16 mouse cellular contexts compared by ENCODE assay signal in the genomic region with DNA sequence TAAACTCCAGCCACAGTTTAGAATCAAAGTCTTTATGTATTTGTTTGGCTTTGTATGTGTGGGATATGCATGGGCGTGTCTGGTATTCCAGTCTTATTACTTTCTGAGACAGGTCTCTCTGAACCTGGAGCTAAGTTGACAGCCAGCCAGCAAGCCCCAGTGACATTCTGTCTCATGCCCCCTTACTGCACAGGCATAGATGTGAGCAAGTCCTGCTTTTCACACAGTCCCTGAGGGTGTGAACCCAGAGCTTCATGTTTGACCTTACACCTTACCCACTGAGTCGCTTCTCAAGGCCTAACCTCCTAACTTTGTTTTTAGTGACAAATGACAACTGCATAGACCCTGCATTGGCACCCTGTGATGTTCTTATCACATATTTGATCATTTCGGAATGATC.
"Had no signal": no experiment of that assay in that cellular context is flagged by ENCODE, and none has a peak within 500 bp of the region (broad histone marks: within the 10 kb centered on the region; RNA-seq: fewer than 3 reads in every experiment).

No protein-coding gene starts in this region.

- H3K4me3 ChIP-seq: neural tube, embryonic 13.5 days; neural tube, embryonic 15.5 days; stomach, embryonic 15.5 days had no signal

- H3K9ac ChIP-seq: neural tube, embryonic 13.5 days; neural tube, embryonic 15.5 days; stomach, embryonic 15.5 days had no signal

- H3K27me3 ChIP-seq: neural tube, embryonic 13.5 days; neural tube, embryonic 15.5 days; stomach, embryonic 15.5 days had no signal

- H3K4me1 ChIP-seq: neural tube, embryonic 15.5 days; stomach, embryonic 15.5 days had no signal

- H3K36me3 ChIP-seq: neural tube, embryonic 15.5 days; stomach, embryonic 15.5 days had no signal

- H3K9me3 ChIP-seq: neural tube, embryonic 13.5 days; neural tube, embryonic 15.5 days; stomach, embryonic 15.5 days had no signal

- H3K4me2 ChIP-seq: neural tube, embryonic 13.5 days; neural tube, embryonic 15.5 days; stomach, embryonic 15.5 days had no signal

- DNase-seq: retina, postnatal 1 day; right cerebral cortex, adult 18-20 months; right cerebral cortex, postnatal 14 days; right cerebral cortex, postnatal 25 days; right cerebral cortex, postnatal 4 days; spleen, adult 18-20 months; thymus, adult 18-20 months; thymus, adult 2 months; thymus, postnatal 14 days; thymus, postnatal 25 days; thymus, postnatal 36 days; thymus, postnatal 4 days had no signal

- H3K27ac ChIP-seq: neural tube, embryonic 13.5 days; neural tube, embryonic 15.5 days; stomach, embryonic 15.5 days; stomach, postnatal 0 days had no signal
